23 mouse cellular contexts compared by ENCODE assay signal in genomic region chr1:149021734-149022133, GRCm38 (mm10).
"Had no signal": no experiment of that assay in that cellular context is flagged by ENCODE, and none has a peak within 500 bp of the region (broad histone marks: within the 10 kb centered on the region; RNA-seq: fewer than 3 reads in every experiment).

No protein-coding gene starts in this region.

- H3K4me3 ChIP-seq: layer of hippocampus, adult 2 months; limb, embryonic 12.5 days; limb, embryonic 15.5 days; midbrain, embryonic 12.5 days; neural tube, embryonic 13.5 days had no signal

- H3K4me1 ChIP-seq: limb, embryonic 12.5 days; limb, embryonic 15.5 days; midbrain, embryonic 12.5 days; neural tube, embryonic 13.5 days had no signal

- H3K27ac ChIP-seq: kidney, postnatal 0 days; layer of hippocampus, adult 2 months; limb, embryonic 12.5 days; limb, embryonic 15.5 days; liver, embryonic 14.5 days; macrophage; midbrain, embryonic 12.5 days; neural tube, embryonic 13.5 days; stomach, postnatal 0 days had no signal

- H3K9me3 ChIP-seq: limb, embryonic 12.5 days; limb, embryonic 15.5 days; midbrain, embryonic 12.5 days; neural tube, embryonic 13.5 days had no signal

- H3K4me2 ChIP-seq: limb, embryonic 12.5 days; limb, embryonic 15.5 days; liver, embryonic 11.5 days; lung, embryonic 14.5 days; midbrain, embryonic 12.5 days; neural tube, embryonic 13.5 days had no signal

- H3K9ac ChIP-seq: limb, embryonic 12.5 days; limb, embryonic 15.5 days; liver, embryonic 14.5 days; liver, postnatal 0 days; lung, embryonic 14.5 days; midbrain, embryonic 12.5 days; neural tube, embryonic 13.5 days had no signal

- ATAC-seq: intestine, postnatal 0 days; liver, postnatal 0 days; lung, postnatal 0 days; midbrain, embryonic 16.5 days had no signal

- DNase-seq: kidney, adult 2 months; kidney, postnatal 25 days; layer of hippocampus, adult 9-11 months; liver, postnatal 0 days; lung, embryonic 14.5 days; right cerebral cortex, adult 18-20 months; right cerebral cortex, postnatal 14 days; right cerebral cortex, postnatal 4 days; thymus, adult 2 months; thymus, postnatal 14 days had no signal

- H3K36me3 ChIP-seq: limb, embryonic 12.5 days; limb, embryonic 15.5 days; midbrain, embryonic 12.5 days; neural tube, embryonic 13.5 days had no signal

- H3K27me3 ChIP-seq: limb, embryonic 12.5 days; limb, embryonic 15.5 days; midbrain, embryonic 12.5 days; neural tube, embryonic 13.5 days had no signal
